Mouse (Mus musculus) C2C12 (cell line): ENCODE measurements around the gene Tfcp2l1. TPM values are rescaled to one million over a fixed set of nuclear protein-coding genes. Genes with fewer than 3 reads are reported as not detected.

Experiments
- H3K27me3 ChIP-seq: one replicate; pipeline ENCODE4 v1.6.1; 2011; ENCODE audit not compliant: control insufficient read depth, insufficient read depth, insufficient read length
- H3K36me3 ChIP-seq: one replicate; pipeline ENCODE4 v1.6.1; 2011; ENCODE audit not compliant: control insufficient read depth, insufficient read depth
- H3K4me3 ChIP-seq: one replicate; pipeline ENCODE4 v1.5.1; 2011; ENCODE audit warnings: mild to moderate bottlenecking, control low read depth; ENCODE audit not compliant: poor library complexity, insufficient read depth, severe bottlenecking
- H3K79me2 ChIP-seq: one replicate; pipeline ENCODE4 v1.6.1; 2011; ENCODE audit not compliant: control insufficient read depth, insufficient read depth
- H3K79me3 ChIP-seq: one replicate; pipeline ENCODE4 v1.6.1; 2011; ENCODE audit warnings: low read depth, control low read depth
- H3ac ChIP-seq: one replicate; pipeline ENCODE3; 2011; ENCODE audit warnings: low read depth; ENCODE audit not compliant: control insufficient read depth, insufficient read length
- CEBPB ChIP-seq: IDR thresholded peaks from one replicate; pipeline ENCODE4 v1.6.1; 2011; ENCODE audit warnings: low read depth, mild to moderate bottlenecking, control low read depth, moderate library complexity
- CTCF ChIP-seq: IDR thresholded peaks from one replicate; pipeline ENCODE4 v1.5.1; 2011; ENCODE audit not compliant: control insufficient read depth, insufficient read depth, insufficient read length
- FOSL1 ChIP-seq: IDR thresholded peaks from one replicate; pipeline ENCODE4 v1.8.0; 2011; ENCODE audit warnings: mild to moderate bottlenecking, low read length; ENCODE audit not compliant: poor library complexity, insufficient read depth, severe bottlenecking
- MAX ChIP-seq: IDR thresholded peaks from one replicate; pipeline ENCODE4 v1.6.1; 2011; ENCODE audit warnings: mild to moderate bottlenecking, control low read depth
- MYOD1 ChIP-seq: IDR thresholded peaks from one replicate; pipeline ENCODE4 v1.6.1; 2011; ENCODE audit warnings: low read depth; ENCODE audit not compliant: control insufficient read depth, insufficient read length
- MYOG ChIP-seq: IDR thresholded peaks from one replicate; pipeline ENCODE4 v1.6.1; 2011; ENCODE audit not compliant: control insufficient read depth, insufficient read length; ENCODE audit errors: extremely low read depth
- USF1 ChIP-seq: IDR thresholded peaks from one replicate; pipeline ENCODE4 v1.6.1; 2011; ENCODE audit warnings: low read depth, mild to moderate bottlenecking, control low read depth, moderate library complexity
- long read RNA-seq, 2 experiments: library from polyadenylated mRNA; unstranded; transcript quantifications; one replicate each; pipeline ENCODE4 v2.0.0; 2019 to 2020
- polyA plus RNA-seq: library from polyadenylated mRNA; unstranded; fragments of >200 nt; fragmentation: generic; extraction: Trizol; gene quantifications from one replicate; pipeline ENCODE4 v1.2.1, GENCODE M21; 2012; ENCODE audit warnings: missing spikeins

The Tfcp2l1 gene
- polyA plus RNA-seq: 0.09 TPM
- long read RNA-seq, experiment 1: 0 reads
- long read RNA-seq, experiment 2: 0 reads

DNA sequence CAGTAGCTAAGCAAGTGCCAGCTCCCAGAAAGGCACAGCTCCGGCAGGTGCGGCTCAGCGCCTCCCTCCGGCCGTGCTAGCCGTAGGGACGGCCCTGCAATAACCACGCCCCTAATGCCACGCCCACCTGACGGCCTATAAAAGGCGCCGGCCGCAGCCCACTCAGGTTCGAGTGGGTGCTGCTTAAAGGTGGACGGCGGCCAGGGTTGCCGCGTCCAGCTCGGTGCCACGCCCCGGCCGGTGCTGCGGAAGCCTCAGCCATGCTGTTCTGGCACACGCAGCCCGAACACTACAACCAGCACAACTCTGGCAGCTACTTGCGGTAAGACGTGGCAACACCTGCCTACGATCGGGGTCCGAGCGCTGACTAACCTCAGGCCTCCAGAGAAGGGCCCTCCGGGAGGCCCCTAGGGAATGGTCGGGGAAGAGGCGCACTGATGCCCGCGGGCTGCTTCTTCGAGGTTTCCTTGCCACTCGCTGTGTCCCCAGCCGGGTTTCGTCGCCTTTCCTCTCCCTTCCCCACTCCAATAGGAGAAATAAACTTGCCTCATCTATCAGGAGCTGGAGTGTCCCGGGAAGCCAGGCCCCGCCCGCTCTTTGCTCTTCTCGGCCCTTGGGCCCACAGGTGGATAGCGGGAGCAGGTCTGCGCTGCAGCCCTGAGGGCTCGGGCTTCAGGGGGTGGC, at the start of gene Tfcp2l1:
TSS of gene Tfcp2l1 (plus strand) at position 165 of the 684 bp plus-strand sequence.
- Histone ChIP-seq H3K27me3 (peaks cover 28% of the 10 kb centered on the region), H3K4me3 (no peak within 1 kb of the TSS), H3K36me3 (no peaks in the 10 kb centered on the region), H3ac (peak within 1 kb of the TSS; percentile 27), H3K79me2 (no peaks in the 10 kb centered on the region), H3K79me3 (no peaks in the 10 kb centered on the region)
- TF ChIP-seq CTCF (no peak), CEBPB (no peak), MAX (no peak), MYOG (no peak), FOSL1 (no peak), MYOD1 (no peak), USF1 (no peak)

DNA sequence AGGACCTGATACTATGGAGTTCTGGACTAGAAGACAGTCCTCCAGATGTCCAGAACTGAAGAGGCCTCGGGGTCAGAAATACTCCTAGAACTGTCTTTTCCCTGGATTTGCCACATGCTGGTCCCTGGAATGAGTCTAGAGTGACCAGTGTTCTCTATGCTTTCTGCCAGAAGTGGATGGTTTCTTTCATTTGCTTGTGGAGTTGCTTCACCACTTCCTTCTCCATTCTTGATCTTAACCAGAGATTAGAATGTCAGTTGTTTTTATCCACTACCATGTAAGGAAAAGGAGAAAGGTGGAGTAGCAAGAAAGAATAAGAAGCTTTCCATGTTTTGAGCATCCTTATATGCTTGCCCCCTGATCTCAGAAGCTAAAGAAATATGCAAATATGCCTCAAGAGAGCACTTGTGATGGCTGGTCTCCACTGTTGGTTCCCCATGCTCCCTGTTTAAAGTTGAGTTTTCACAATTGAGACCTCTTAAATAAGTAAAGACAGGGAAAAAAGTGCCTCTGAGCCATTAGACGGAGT, 47.5 kb upstream of the Tfcp2l1 start:
- H3K36me3 ChIP-seq: peaks cover 45% of the 10 kb centered on the region
- no peak overlapping the region for H3ac ChIP-seq
- H3K4me3 ChIP-seq: no peak overlapping the region
- TF ChIP-seq MYOD1 (no peak), CTCF (no peak), USF1 (no peak), FOSL1 (no peak), MAX (no peak), CEBPB (no peak), MYOG (no peak)
- no peaks in the 10 kb centered on the region for H3K27me3 ChIP-seq
- H3K79me3 ChIP-seq: no peaks in the 10 kb centered on the region
- no peaks in the 10 kb centered on the region for H3K79me2 ChIP-seq

DNA sequence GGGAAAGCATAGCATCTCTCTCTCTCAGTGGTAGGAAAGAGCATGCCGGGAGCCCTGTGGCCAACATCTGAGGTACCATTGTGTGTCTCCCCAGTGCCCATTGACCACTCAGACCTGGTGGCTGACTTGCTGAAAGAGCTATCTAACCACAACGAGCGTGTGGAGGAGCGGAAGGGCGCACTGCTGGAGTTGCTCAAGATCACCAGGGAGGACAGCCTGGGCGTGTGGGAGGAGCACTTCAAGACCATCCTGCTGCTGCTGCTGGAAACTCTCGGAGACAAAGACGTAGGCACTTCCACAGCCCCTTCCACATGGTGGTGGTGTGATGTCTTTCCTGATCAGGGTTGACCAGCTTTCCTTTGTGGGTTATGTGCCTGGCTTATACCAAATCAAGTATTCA, 46.6 kb upstream of the Tfcp2l1 start:
- TF ChIP-seq CTCF (no peak), MYOG (no peak), CEBPB (no peak), MYOD1 (no peak), USF1 (no peak), MAX (no peak), FOSL1 (no peak)
- Histone ChIP-seq H3K79me3 (no peaks in the 10 kb centered on the region), H3K79me2 (no peaks in the 10 kb centered on the region), H3K27me3 (no peaks in the 10 kb centered on the region), H3K36me3 (peaks cover 38% of the 10 kb centered on the region), H3K4me3 (no peak overlapping the region), H3ac (no peak overlapping the region)

DNA sequence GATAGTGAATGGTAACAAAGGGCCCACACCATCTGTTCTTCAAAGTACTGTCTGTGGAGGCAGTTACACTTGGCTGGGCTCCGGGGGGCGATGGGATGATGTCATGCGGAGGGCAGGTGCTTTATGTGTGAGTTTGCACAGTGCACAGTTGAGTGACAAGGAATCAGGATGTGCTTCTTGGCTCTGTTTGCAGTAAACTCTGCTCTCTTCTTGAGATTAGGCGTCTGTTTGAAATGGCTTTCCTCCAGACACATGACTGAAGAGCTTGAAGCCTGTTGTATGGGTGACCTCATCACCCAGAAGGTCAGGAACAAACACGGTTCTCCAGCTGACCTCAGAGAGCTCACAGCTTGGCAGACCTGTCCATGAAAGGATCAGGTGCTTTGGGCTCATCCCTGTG, 38.0 kb upstream of the Tfcp2l1 start:
- Histone ChIP-seq H3K79me2 (no peaks in the 10 kb centered on the region), H3K27me3 (no peaks in the 10 kb centered on the region), H3K36me3 (peaks cover 20% of the 10 kb centered on the region), H3K79me3 (no peaks in the 10 kb centered on the region), H3K4me3 (no peak overlapping the region), H3ac (no peak overlapping the region)
- TF ChIP-seq MAX (no peak), CTCF (no peak), USF1 (no peak), FOSL1 (no peak), CEBPB (no peak)

DNA sequence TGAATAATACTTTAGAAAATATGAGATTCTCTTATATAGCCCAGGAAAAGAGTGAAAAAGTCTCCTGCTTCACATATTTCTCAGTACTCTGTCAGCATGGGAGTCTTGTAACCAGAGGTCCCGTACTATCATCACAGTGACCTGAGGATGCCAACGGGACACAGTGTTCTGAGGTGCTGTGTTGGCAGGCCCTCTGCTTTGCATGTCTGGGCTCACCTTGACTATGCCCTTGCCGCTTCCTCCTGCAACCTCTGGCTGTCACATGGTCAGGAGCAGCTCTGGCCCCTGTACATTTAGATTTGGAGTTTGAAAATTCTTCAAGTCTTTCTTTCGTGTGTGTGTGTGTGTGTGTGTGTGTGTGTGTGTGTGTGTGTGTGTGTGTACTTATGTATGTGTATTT, 34.8 kb upstream of the Tfcp2l1 start:
- Histone ChIP-seq H3K79me3 (no peaks in the 10 kb centered on the region), H3K27me3 (no peaks in the 10 kb centered on the region), H3K4me3 (no peak overlapping the region), H3K36me3 (peaks cover 29% of the 10 kb centered on the region), H3K79me2 (no peaks in the 10 kb centered on the region), H3ac (no peak overlapping the region)
- TF ChIP-seq FOSL1: no peak
- TF ChIP-seq USF1: no peak
- TF ChIP-seq MYOG: no peak
- TF ChIP-seq CEBPB: no peak
- TF ChIP-seq MAX: no peak
- TF ChIP-seq CTCF: no peak
- no peak for TF ChIP-seq MYOD1
